Mouse (Mus musculus) lung, adult 2 months (tissue): Measurements from ENCODE around the gene Saa1. TPM values are rescaled to one million over a fixed set of nuclear protein-coding genes. Genes with fewer than 3 reads are reported as not detected.

Source experiments
- DNase-seq: peaks from one replicate; pipeline ENCODE4 v3.0.0; 2022
- H3K4me1 ChIP-seq: fragments of 200-500 bp; 2 replicates; pipeline ENCODE4 v1.6.1; 2011; ENCODE audit warnings: low read length; ENCODE audit not compliant: control insufficient read depth, insufficient read depth
- H3K4me3 ChIP-seq: fragments of 200-500 bp; replicated peaks from 2 replicates; pipeline ENCODE3; 2011; ENCODE audit warnings: low read depth, mild to moderate bottlenecking, control low read depth, low read length; ENCODE audit errors: extremely low read depth
- CTCF ChIP-seq: fragments of 200-500 bp; IDR thresholded peaks from 2 replicates; pipeline ENCODE4 v1.5.1; 2011; ENCODE audit warnings: mild to moderate bottlenecking, low read length, control low read depth; ENCODE audit not compliant: insufficient read depth
- POLR2A ChIP-seq: fragments of 200-500 bp; IDR thresholded peaks from 2 replicates; pipeline ENCODE4 v1.6.1; 2011; ENCODE audit warnings: low read depth, mild to moderate bottlenecking, control low read depth, low read length, borderline replicate concordance; ENCODE audit errors: extremely low read depth
- WGBS: fragments of 180-500 bp; shearing (Covaris S2); methylation state at CpG from one replicate; pipeline ENCODE4 v1.1.7; 2018; 5-methylcytosine and 5-hydroxymethylcytosine counted together
- polyA plus RNA-seq: library from polyadenylated mRNA; depleted of rRNA; stranded (reverse); fragments of >200 nt; gene quantifications from 2 replicates; pipeline ENCODE4 v1.2.3, GENCODE M21; 2012; rRNA removed

The Saa1 gene
- polyA plus RNA-seq, 1 experiment: not detected

- no peak for TF ChIP-seq CTCF
- TF ChIP-seq POLR2A: no peak
- 67% methylated on average over 7 of the region's 7 CpGs for WGBS
- H3K4me1 ChIP-seq: peaks cover 13% of the 10 kb centered on the region
- no peak overlapping the region for H3K4me3 ChIP-seq
- DNase-seq: no peak
Measured at GRCm38 (mm10) chr7:46718591-46719270, 24.0 kb downstream of the Saa1 start.

GRCm38 (mm10) chr7:46716897-46717296, 25.9 kb downstream of the Saa1 start:
- TF ChIP-seq CTCF (no peak), POLR2A (no peak)
- 6% methylated on average over 5 of the region's 5 CpGs for WGBS
- Histone ChIP-seq H3K4me1 (peaks cover 13% of the 10 kb centered on the region), H3K4me3 (no peak overlapping the region)
- peak; percentile 20 for DNase-seq

- Histone ChIP-seq H3K4me1 (peaks cover 13% of the 10 kb centered on the region), H3K4me3 (no peak within 1 kb of the TSS)
- DNase-seq: no peak
- WGBS: 80% methylated on average over 5 of the region's 5 CpGs
- TF ChIP-seq CTCF (no peak), POLR2A (no peak)
Measured at GRCm38 (mm10) chr7:46715600-46715999, 27.2 kb downstream of the Saa1 start, which contains the start of gene Saa3. Gene Saa3, minus strand, starts transcription at chr7:46715700.

GRCm38 (mm10) chr7:46714518-46714917, 28.3 kb downstream of the Saa1 start:
- TF ChIP-seq POLR2A (no peak), CTCF (peak; percentile 66)
- Histone ChIP-seq H3K4me3 (no peak overlapping the region), H3K4me1 (peaks cover 13% of the 10 kb centered on the region)
- WGBS: 29% methylated on average over 6 of the region's 6 CpGs
- peak; percentile 54 for DNase-seq

DNA sequence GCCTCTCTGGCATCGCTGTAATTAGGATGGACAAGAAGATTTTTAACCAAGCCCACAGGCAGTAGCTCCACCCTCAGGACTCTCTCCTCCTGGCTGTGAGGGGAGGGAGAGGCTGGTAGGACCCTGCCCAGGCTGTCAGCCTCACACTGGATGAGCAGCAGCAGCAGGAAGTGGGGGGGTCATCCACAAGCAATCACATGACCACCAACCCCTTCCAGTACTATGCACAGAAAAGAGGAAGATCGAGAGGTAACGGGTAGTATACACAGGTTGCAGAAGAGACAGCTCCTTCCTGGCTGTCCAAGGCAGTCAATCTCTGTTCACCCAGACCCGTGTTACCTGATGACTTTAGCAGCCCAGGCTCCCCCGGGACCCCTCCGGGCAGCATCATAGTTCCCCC, 30.5 kb downstream of the Saa1 start:
- TF ChIP-seq CTCF: no peak
- no peak for TF ChIP-seq POLR2A
- no peak overlapping the region for H3K4me3 ChIP-seq
- DNase-seq: no peak
- 43% methylated on average over 6 of the region's 6 CpGs for WGBS
- H3K4me1 ChIP-seq: peaks cover 7% of the 10 kb centered on the region

DNA sequence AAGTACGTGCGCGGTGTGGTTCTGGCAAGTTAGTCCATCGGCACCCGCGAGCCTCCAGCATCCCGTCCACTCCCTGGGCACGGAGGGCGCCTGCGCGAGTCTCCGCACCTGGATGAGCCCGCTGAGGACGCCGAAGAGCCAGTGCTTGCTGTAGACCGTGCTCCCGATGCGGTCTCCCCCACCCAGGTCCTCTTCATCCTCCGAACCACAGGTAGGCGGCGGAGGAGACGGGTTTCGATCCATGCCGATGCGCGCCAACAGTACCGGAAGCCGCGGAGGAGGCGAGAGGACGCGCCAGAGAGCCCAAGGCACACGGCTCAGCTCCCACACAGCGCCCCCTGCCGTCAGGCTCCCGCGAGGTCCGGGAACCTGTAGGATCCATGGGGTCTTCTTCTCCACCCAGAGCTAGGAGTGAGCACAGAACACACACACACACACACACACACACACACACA, 32.4 kb downstream of the Saa1 start, which contains the start of gene Saal1:
Saal1 (minus strand) TSS at position 291 of the 455 bp plus-strand sequence.
- DNase-seq: peak; percentile 81
- WGBS: 1% methylated on average over 37 of the region's 38 CpGs
- Histone ChIP-seq H3K4me3 (peak within 1 kb of the TSS; percentile 96), H3K4me1 (no peaks in the 10 kb centered on the region)
- TF ChIP-seq CTCF (peak; percentile 79), POLR2A (peak; percentile 70; the same call in 1 of the 2 replicates)

- Histone ChIP-seq H3K4me1 (no peaks in the 10 kb centered on the region), H3K4me3 (no peak overlapping the region)
- TF ChIP-seq POLR2A: no peak
- TF ChIP-seq CTCF: no peak
- DNase-seq: no peak
- WGBS: 88% methylated on average over 6 of the region's 6 CpGs
Measured at GRCm38 (mm10) chr7:46700521-46701025, 42.2 kb downstream of the Saa1 start.

GRCm38 (mm10) chr7:46696754-46697153, 46.0 kb downstream of the Saa1 start:
- WGBS: 43% methylated on average over 1 of the region's 1 CpGs
- Histone ChIP-seq H3K4me3 (no peak overlapping the region), H3K4me1 (no peaks in the 10 kb centered on the region)
- TF ChIP-seq POLR2A: no peak
- TF ChIP-seq CTCF: no peak
- no peak for DNase-seq

Other genes with a start within 250 kb of the Saa1 start
- 7.2 and 9.5 TPM in 2 replicates for gene Sergef, start 103.2 kb downstream of the Saa1 start, polyA plus RNA-seq
- gene Tph1, start 70.4 kb downstream of the Saa1 start, polyA plus RNA-seq: 0.09 TPM in 1 of 2 replicates, not detected in the other
- 4.5 and 4.9 TPM in 2 replicates for gene Saal1, start 32.3 kb downstream of the Saa1 start, polyA plus RNA-seq
- gene Saa3, start 27.3 kb downstream of the Saa1 start, polyA plus RNA-seq: 0.97 and 1.4 TPM in 2 replicates
- gene Saa4, start 10.4 kb downstream of the Saa1 start, polyA plus RNA-seq: 0.05 and 0.07 TPM in 2 replicates
- gene Saa2, start 8.8 kb upstream of the Saa1 start, polyA plus RNA-seq: not detected in 2 replicates
- 12.3 and 15.4 TPM in 2 replicates for gene Hps5, start 53.1 kb upstream of the Saa1 start, polyA plus RNA-seq
- 6.7 and 7.4 TPM in 2 replicates for gene Gtf2h1, start 53.1 kb upstream of the Saa1 start, polyA plus RNA-seq
- gene Ldha, start 98.5 kb upstream of the Saa1 start, polyA plus RNA-seq: 223 and 371 TPM in 2 replicates
- not detected in 2 replicates for gene Ldhc, start 118.2 kb upstream of the Saa1 start, polyA plus RNA-seq
- gene Tsg101, start 177.0 kb upstream of the Saa1 start, polyA plus RNA-seq: 57.3 and 75.1 TPM in 2 replicates
- 1.9 and 3.9 TPM in 2 replicates for gene Uevld, start 215.5 kb upstream of the Saa1 start, polyA plus RNA-seq
- gene Gm9999, start 240.6 kb upstream of the Saa1 start, polyA plus RNA-seq: not detected in 2 replicates